ENCODE assay signal across 21 mouse cellular contexts in genomic region chr14:9672728-9673127, GRCm38 (mm10).
A peak's percentile ranks its signal among the peaks of the same experiment; 100 is the strongest.
DNase-seq lines count a peak whose midpoint lies in the region; ATAC-seq and TF ChIP-seq lines count a peak whose summit lies in the region.
"Had no signal": no experiment of that assay in that cellular context is flagged by ENCODE, and none has a peak within 500 bp of the region (broad histone marks: within the 10 kb centered on the region; RNA-seq: fewer than 3 reads in every experiment).

No protein-coding gene starts in this region.

- WGBS in lung, postnatal 0 days, result 48% methylated on average over 1 of the region's 1 CpGs
- 49% methylated on average over 1 of the region's 1 CpGs for WGBS in forebrain, postnatal 0 days
- 45% methylated on average over 1 of the region's 1 CpGs for WGBS in stomach, postnatal 0 days

- no peak for TF ChIP-seq CTCF in lung, postnatal 0 days (IDR thresholded peaks at IDR 0.05)
- no peak for TF ChIP-seq CTCF in forebrain, postnatal 0 days (IDR thresholded peaks at IDR 0.05; ENCODE audit: low read depth)
- no peak for TF ChIP-seq CTCF in stomach, postnatal 0 days (IDR thresholded peaks at IDR 0.05; ENCODE audit: low read depth)

- no peaks in the 10 kb centered on the region for H3K9me3 ChIP-seq in lung, postnatal 0 days (ENCODE audit: low read length)
- no peaks in the 10 kb centered on the region for H3K9me3 ChIP-seq in forebrain, postnatal 0 days (ENCODE audit: low read length)
- no peaks in the 10 kb centered on the region for H3K9me3 ChIP-seq in stomach, postnatal 0 days (ENCODE audit: control insufficient read depth, low read length)
- H3K9me3 ChIP-seq: embryonic facial prominence, embryonic 13.5 days; forebrain, embryonic 12.5 days; hindbrain, embryonic 13.5 days had no signal

- no peak overlapping the region for H3K9ac ChIP-seq in lung, postnatal 0 days (replicated peaks; ENCODE audit: low read depth)
- no peak overlapping the region for H3K9ac ChIP-seq in forebrain, postnatal 0 days
- H3K9ac ChIP-seq in stomach, postnatal 0 days (ENCODE audit: low read length), result no peak overlapping the region
- H3K9ac ChIP-seq: embryonic facial prominence, embryonic 13.5 days; forebrain, embryonic 12.5 days; hindbrain, embryonic 13.5 days had no signal

- peak; percentile 74 for TF ChIP-seq EP300 in lung, postnatal 0 days (IDR thresholded peaks at IDR 0.05)
- TF ChIP-seq EP300 in stomach, postnatal 0 days (optimal IDR thresholded peaks at IDR 0.05), result no peak

- H3K27ac ChIP-seq in lung, postnatal 0 days (ENCODE audit: low read length), result no peak overlapping the region
- H3K27ac ChIP-seq in forebrain, postnatal 0 days (ENCODE audit: low read depth, low read length), result no peak overlapping the region
- H3K27ac ChIP-seq in stomach, postnatal 0 days (replicated peaks), result no peak overlapping the region
- H3K27ac ChIP-seq: embryonic facial prominence, embryonic 13.5 days; forebrain, embryonic 12.5 days; hindbrain, embryonic 13.5 days; hindbrain, postnatal 0 days had no signal

- no peak overlapping the region for H3K4me2 ChIP-seq in lung, postnatal 0 days (replicated peaks; ENCODE audit: low read depth, low read length)
- H3K4me2 ChIP-seq in forebrain, postnatal 0 days (ENCODE audit: low read depth), result no peak overlapping the region
- H3K4me2 ChIP-seq in stomach, postnatal 0 days (replicated peaks; ENCODE audit: low read depth), result no peak overlapping the region
- H3K4me2 ChIP-seq: embryonic facial prominence, embryonic 13.5 days; forebrain, embryonic 12.5 days; hindbrain, embryonic 13.5 days had no signal

- no peaks in the 10 kb centered on the region for H3K27me3 ChIP-seq in lung, postnatal 0 days (replicated peaks; ENCODE audit: insufficient read depth, low read length)
- no peaks in the 10 kb centered on the region for H3K27me3 ChIP-seq in forebrain, postnatal 0 days (ENCODE audit: insufficient read depth, low read length)
- no peaks in the 10 kb centered on the region for H3K27me3 ChIP-seq in stomach, postnatal 0 days (ENCODE audit: control insufficient read depth, insufficient read depth, low read length)
- H3K27me3 ChIP-seq: CH12.LX; embryonic facial prominence, embryonic 13.5 days; forebrain, embryonic 12.5 days; hindbrain, embryonic 13.5 days had no signal

- DNase-seq in lung, postnatal 0 days (ENCODE audit: low spot score), result peak; percentile 40
- DNase-seq in lung, postnatal 14 days, result no peak
- peak; percentile 73 for DNase-seq in R1 (ENCODE audit: low read depth, low spot score)
- DNase-seq in lung, postnatal 25 days (ENCODE audit: low spot score), result peak; percentile 1
- no peak for DNase-seq in forebrain, postnatal 0 days
- no peak for DNase-seq in stomach, postnatal 0 days (ENCODE audit: low spot score)
- no peak for DNase-seq in kidney, postnatal 25 days
- DNase-seq: adrenal gland, postnatal 14 days; cerebellum, adult 11-12 months; cerebellum, adult 9-10 months; cerebellum, postnatal 25 days; gastrocnemius, postnatal 25 days; heart, postnatal 10 days; heart, postnatal 4 days had no signal

- no peaks in the 10 kb centered on the region for H3K4me1 ChIP-seq in lung, postnatal 0 days (ENCODE audit: insufficient read depth, low read depth, low read length)
- H3K4me1 ChIP-seq in forebrain, postnatal 0 days (ENCODE audit: insufficient read depth), result no peaks in the 10 kb centered on the region
- no peaks in the 10 kb centered on the region for H3K4me1 ChIP-seq in stomach, postnatal 0 days (replicated peaks; ENCODE audit: control insufficient read depth, insufficient read depth)
- H3K4me1 ChIP-seq: embryonic facial prominence, embryonic 13.5 days; forebrain, embryonic 12.5 days; hindbrain, embryonic 13.5 days had no signal

- no peaks in the 10 kb centered on the region for H3K36me3 ChIP-seq in lung, postnatal 0 days (ENCODE audit: insufficient read depth, low read length)
- H3K36me3 ChIP-seq in forebrain, postnatal 0 days (ENCODE audit: insufficient read depth), result no peaks in the 10 kb centered on the region
- H3K36me3 ChIP-seq in stomach, postnatal 0 days (ENCODE audit: control insufficient read depth, insufficient read depth, low read length), result no peaks in the 10 kb centered on the region
- H3K36me3 ChIP-seq: embryonic facial prominence, embryonic 13.5 days; forebrain, embryonic 12.5 days; hindbrain, embryonic 13.5 days had no signal

- no peak overlapping the region for H3K4me3 ChIP-seq in lung, postnatal 0 days (ENCODE audit: low read depth, low read length)
- no peak overlapping the region for H3K4me3 ChIP-seq in forebrain, postnatal 0 days (ENCODE audit: low read depth, low read length)
- no peak overlapping the region for H3K4me3 ChIP-seq in stomach, postnatal 0 days (ENCODE audit: low read depth, low read length)
- H3K4me3 ChIP-seq: embryonic facial prominence, embryonic 13.5 days; forebrain, embryonic 12.5 days; hindbrain, embryonic 13.5 days had no signal

- peak; percentile 80 for ATAC-seq in lung, postnatal 0 days
- no peak for ATAC-seq in forebrain, postnatal 0 days
- no peak for ATAC-seq in stomach, postnatal 0 days (ENCODE audit: low FRiP score, low TSS enrichment)
- ATAC-seq: activated CD4-positive, CD25-positive, alpha-beta regulatory T cell, adult 4 months; forebrain, embryonic 16.5 days; hindbrain, postnatal 0 days had no signal

Comparison
In these comparisons a context has a peak if more than half of its experiments do, and no peak if none do; other contexts are left out.
1. DNase-seq: peak in lung, postnatal 0 days (single experiment), R1 (single experiment) and lung, postnatal 25 days (single experiment); none in lung, postnatal 14 days (single experiment), forebrain, postnatal 0 days (single experiment), stomach, postnatal 0 days (single experiment) and kidney, postnatal 25 days (0 of 2).